Mouse (Mus musculus) right cerebral cortex, adult 2 months (tissue): ENCODE measurements around the gene Ptprg.

Experiments
- DNase-seq, 2 experiments: peaks; one replicate each; pipeline ENCODE4 v3.0.0; 2021 to 2022; ENCODE audit warnings: low spot score in 2 of 2

Ptprg gene

DNA sequence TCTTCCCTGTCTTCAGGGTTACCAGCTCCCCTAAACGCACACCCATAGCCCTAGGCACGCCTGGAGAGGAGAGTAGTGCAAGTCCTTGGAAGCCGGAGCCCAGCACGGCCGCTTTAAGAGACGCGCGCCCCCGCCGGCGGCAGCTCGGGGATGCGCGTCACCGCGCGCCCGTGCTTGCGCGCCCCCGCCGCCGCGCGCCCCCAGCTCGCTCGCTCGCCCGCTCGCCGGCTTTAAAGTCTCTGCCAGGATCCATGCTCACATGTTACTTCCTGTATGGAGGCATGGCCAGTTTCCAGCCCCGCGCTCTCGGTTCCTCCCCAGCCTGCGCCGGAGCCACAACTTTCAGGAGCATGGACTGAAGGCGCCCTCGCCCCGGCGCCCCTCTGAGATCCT, at the start of gene Ptprg:
TSS of gene Ptprg (plus strand) at position 260 of the 393 bp plus-strand sequence.
- DNase-seq, result peak; percentile 83 to 90

DNA sequence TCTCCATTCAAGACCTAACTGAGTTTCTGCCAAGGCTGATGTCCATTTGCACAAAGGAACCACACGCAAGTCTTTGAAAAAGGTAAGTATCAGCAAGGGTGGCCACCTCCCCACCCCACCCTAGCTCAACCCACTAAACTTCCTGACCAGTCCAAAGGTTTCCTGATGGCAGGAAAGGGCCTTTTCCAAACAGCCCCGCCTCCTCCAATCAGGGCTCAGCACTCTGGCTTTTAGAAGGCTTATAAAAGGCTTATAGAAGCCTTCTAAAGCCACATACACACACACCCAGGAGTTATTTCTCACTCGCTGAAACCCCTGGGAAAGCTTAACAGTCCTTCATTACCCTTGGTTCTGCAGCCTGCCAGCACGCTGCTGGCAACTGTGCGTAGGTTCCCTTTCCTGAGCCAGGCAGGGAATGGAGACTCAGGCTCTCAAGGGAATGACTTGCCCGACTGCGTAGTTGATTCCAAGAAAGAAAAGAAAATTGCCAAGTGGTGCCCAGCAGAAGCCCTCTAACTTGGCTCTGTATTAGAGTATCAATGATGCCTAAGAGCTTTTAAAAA, 49.4 kb upstream of the Ptprg start:
- DNase-seq, result no peak

DNA sequence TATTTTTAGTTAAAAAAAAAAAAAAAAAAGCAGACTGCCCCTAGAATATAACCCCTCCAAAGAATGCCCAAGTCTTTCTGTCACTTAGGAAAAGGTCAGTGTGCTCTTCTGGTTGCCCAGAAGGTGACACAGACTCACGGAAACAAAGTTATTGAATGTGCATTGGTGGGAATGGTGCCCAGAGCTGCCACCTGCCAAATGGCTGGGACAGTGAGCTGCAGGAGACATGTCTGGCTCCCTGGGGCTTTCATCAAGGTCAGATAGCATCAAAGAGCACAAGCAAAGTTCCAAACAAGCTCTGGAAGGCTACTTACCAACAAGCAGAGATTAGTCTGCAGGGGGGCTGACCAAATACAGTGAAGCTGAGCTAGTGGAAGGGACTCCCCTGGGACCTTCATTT, 43.2 kb upstream of the Ptprg start:
- no peak for DNase-seq

DNA sequence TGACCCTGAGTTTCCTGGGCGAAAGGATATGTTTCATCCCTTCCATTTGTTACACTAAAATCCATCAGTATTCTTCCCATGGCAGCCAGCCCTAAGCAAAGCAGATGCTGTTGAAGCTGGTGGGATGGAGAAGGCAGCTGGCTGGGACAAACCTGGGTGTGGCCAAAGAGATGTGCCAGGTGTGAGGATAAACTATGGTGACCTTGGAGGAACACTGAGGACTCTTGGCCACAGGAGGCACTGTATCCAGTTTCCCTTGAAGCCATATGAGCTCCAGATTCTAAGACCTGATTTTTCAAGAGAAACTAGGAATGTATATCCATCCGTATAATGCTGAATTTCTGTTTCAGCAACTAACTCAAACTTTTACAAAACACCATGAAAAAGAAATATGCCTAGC, 34.2 kb upstream of the Ptprg start:
- DNase-seq, result no peak

DNA sequence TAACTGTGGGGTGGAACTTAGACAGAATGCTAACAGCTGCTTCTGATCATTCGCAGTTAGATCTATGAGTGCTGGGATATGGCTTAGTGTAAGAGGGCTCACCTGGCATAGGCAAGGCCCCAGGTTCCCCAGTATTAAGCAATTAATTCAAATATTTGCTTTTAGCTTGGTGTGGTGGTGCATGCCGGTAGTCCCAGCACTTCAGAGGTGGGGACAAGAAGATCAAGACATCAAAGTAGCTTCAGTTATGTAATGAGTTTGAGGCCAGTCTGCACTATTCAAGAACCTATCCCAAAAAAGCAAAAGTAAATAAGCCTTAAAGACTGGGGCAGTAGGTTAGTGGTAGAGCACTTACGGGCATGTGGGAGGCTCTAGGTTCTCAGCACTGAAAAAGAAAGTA, 30.3 kb upstream of the Ptprg start:
- DNase-seq, result no peak

DNA sequence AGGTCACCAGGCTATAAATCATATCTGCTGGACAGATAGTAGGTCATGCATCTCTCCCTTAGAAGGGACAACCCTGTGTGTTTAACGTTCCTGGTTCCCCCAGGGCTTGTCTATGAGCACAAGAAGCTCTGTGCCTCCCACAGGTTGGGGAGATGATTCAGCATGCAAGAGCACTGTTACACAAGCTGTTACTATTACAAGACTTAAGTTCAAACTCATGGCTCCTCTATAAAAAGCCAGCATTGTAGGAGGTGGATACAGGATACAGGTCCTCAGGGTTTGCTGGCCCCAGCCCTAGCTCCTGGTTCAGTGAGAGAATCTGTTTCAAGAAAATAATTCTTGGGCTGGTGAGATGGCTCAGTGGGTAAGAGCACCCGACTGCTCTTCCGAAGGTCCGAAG, 23.7 kb upstream of the Ptprg start:
- DNase-seq, result peak in 1 of 2 experiments; percentile 15

DNA sequence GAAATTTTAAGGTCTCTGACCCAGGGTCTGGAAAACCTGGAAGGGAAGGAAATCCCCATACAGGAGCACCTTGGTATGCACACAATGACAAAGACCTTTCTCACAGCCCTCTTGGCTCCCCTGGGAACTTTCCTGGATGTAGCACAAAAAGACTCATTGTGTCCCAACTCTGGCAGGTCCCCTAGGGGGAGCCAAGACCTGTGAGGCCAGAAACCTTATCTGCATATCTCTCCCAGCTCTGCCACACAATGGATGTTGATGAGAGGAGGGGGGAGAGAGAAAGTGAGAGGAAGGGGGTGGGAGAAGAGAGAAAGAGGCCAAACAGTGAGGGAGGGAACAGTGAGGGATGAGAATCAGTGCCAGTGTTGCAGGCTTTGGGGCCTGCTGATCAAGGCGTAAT, 18.9 kb upstream of the Ptprg start:
- no peak for DNase-seq

DNA sequence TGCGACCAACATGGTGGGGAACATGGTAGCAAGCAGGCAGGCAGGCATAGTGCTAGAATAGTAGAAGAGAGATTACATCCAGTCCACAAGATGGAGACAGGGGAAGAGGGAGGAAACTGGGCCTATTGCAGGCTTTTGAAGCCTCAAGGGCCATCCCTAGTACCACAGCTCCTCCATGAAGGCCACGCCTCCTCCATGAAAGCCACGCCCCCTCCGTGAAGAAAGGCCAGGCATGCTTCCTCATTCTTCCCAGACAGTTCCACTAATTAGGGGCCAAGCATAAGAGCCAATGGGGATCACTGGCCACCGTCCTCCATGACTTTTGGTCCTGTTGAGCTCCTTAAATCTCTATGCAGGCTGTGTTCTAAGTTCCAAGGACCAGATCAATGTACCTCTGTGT, 17.2 kb upstream of the Ptprg start:
- DNase-seq, result no peak

DNA sequence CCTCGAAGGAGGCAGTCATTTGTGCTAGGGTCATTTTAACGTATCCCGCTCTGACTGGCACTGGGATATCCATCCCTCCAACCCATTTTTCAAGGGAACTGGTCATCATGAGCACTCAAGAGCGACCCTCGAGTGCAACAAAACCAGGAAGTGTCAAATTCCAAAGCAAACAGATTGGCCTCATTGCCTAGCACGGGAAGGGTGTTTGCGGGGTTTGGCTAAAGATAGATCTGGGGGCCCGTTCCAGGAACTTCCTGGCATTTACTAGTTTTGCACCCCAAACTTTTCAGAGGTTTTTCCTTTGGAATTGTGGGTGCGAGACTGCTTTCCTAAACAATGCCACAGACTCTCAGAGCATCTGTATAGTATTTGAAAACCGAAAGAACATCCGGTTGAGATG, 1.4 kb upstream of the Ptprg start:
- no peak for DNase-seq

DNA sequence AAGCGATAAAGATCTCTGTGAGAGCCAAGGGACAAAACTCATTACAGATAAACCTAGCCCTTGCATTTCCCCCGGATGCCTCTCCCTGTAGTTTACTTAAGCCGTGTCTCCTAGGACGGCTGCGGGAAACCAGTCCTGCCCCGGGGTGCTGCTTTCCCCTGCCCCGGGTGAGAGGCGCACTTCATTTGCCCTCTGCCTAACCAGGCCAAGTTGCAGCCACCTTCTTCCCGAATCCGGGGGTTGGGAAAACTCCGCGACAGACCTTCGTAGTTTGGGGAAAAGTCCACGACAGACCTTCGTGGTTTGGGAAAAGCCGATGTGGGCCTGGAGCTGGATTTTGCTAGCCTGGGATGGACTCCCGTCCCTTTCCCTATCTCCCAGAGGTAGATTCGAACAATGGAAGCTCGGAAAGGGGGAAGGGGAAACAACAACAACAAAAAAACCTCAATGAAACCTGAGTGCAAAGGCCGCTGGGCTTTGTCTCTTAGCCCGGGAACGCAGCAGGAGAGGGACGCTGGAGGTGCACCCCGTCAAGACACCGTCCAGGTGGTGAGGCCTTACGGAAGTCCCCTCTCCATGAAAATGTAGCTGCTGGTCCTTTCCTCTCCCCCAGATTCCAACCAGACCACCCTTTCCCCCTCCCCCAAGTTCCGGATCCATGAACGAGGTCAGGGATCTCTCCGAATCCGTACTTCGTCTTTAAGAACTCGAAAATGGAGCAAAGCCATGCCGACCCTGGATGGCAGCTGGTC, 635 bp upstream of the Ptprg start:
- DNase-seq, result peak; percentile 39 to 44

DNA sequence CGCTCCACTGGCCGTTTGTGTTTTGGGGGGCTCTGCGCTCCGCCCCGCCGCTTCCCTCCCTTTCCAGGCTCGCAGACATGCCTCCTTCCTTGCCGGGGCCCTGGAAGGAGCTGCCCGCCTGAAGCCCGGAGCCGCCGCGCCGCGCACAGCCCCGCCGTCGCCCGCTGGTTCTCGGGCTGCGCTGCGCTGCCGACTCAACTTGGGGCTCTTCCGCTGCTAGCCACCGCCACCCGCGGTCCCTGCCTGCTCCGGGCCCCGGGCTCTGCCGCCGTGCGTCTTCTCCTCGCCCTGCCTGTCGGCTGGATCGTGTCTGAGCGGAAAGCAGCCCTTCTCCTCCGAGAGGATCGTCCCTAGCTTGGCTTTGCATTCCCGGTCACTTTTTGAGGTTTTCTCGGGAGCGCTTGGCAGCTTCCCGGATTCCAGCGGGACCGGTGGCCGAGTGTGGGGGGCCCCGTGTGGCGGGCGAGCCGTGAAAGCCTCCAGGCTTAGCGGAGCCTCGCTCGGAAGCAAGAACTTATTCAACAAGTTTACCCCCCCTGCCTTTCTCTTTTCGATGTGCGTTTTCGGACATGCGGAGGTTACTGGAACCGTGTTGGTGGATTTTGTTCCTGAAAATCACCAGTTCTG, 460 bp downstream of the Ptprg start:
- peak; percentile 31 to 50 for DNase-seq

DNA sequence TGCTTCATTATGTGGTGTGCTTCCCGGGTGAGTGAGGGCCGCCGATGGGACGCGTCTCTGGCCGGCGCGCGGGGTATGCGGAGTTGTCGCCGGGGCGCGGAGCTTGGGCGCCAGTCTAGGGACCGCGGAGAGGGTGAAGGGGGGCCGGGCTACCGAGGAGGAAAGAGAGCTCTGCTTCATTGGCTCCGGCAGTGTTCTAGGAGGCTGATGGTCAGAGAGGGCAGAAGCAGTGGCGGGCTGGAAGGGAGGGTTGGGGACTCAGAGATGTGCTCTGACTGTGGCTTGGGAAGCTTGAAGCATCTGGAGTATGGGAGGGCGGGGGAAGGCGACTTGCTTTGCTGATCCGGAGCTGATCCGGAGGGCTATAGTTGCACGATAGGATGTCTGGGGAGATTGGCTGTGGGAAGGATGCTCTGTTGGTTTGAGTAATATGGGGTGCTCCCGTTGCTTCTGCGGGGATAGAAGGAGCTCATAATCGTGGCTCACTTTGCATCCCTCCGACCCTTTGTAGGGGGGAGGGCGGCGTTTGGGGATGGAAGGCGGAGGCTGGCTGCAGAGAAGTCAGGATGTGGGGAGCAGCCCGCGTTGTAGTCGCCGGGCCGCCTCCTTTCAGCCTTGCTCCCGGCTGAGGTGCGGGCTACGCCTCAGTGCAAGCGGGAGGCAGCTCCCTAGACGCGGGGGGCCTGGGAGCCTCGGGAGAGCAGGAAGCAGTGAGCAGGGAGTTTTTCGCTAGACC, 1.1 kb downstream of the Ptprg start:
- peak; percentile 60 to 63 for DNase-seq

DNA sequence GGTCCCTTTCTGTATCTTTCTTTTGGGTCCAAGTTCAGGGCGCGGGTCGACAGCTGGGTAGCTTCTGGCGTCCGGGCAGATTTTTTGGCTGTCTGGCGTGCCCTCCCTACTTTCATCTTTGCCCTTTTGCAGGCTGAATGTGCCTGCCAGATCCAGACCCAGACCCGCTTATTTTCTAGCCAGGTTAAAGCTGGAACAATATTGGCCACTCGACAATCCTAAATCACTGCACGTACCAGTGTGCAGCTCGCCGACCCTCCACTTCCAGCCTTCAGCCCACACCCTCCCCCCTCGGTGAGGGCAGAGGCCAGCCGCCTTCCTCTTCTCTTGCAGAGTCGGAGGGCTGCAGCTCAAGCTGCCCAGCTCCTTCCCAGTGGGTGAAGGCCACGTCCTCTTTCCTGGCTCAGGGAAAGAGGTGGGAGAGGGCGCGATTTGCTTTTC, 1.7 kb downstream of the Ptprg start:
- DNase-seq, result peak in 1 of 2 experiments; percentile 32

DNA sequence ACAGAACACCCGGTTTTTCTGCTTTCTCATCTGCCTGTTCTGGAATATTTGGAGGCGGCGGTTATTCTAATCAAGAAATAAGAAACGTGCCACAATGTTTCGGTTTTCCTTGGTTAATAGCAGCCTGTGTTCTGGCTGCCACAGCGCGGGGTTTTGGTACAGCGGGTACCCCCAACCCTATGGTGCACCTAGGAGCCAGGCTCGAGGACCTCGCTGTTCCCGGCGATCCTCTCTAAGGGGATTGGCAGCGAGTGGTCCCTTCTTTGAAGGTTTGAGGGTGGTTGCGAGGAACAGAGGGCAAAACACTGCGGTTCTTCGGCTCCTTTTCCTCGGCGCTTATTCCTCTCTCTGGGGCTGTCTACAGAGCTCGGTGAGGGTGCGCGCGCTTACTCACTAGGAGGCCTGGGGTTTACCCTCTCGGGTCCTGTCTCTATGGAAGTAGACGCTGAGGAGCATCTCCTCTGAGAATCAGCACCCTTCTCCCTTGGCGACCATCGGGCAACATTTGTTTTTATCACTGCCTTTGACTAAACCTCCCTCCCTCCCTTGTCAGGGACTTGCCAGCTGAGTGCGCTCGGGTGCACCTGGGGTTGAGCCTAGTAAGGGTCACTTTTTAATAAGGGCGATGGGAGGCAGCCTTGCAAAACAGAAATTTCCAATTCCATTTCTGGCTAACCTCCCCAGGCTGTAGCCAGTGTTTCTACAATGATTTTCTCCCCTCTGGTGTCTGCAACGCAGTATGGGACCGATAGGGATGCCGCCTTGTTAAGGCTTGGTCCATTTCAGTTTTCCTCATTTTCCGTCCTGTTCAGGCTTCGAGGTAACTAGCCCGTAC, 2.4 kb downstream of the Ptprg start:
- peak; percentile 43 to 66 for DNase-seq

DNA sequence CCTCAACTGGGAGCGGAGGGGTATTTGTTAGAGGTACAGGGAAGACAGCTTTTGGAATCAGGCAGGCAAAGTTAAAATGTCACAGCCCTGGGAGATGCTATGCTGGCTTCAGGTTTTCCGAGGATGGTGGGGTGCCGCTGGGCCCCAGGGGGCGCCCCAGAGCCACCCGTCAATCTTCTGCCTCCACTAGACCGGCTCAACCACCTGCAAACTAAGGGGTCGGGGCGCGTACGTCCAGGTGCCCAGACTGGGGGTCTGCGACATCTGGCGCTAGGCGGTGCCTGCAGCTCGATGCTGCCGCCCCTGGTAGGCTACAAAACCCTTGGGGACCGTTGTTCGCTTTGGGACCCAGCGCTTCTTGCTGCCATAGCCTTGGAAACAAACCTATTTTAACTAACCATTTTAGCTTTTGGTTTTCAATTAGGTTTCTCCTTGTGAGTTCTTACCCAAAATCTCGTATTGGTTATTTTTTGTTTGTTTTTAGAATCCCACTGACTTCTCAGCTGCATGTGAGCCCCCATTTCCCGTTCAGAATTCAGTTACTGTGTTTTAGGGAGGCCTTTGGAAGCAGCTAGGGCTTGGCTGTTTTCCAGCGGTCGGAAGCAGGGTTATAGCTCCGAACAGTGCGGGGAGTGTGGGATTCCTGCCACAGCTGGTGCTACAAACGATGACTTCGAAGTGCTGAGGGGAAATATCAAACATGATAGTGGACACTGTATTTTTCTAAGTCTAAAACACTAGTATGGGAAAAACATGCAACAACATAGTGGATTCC, 3.2 kb downstream of the Ptprg start:
- peak; percentile 76 to 86 for DNase-seq

DNA sequence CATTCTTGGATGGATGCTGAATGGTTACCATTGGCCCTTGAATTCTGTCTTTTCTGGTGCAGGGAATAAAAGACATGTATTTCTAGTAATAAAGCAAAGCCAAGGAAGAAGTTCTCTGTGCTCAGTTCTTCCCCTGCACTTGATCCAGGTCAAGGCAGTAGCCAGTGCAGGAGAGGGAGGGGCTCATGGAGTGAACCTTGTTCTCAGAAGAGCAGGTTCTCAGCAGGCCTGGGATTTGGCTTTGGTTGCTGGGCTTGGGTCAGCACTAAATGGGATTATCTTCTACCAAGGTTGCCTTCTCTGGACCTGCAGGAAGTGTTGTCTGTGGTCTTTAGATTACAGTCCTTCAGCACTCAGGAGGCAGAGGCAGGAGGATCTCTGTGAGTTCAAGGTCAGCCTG, 5.2 kb downstream of the Ptprg start:
- no peak for DNase-seq

DNA sequence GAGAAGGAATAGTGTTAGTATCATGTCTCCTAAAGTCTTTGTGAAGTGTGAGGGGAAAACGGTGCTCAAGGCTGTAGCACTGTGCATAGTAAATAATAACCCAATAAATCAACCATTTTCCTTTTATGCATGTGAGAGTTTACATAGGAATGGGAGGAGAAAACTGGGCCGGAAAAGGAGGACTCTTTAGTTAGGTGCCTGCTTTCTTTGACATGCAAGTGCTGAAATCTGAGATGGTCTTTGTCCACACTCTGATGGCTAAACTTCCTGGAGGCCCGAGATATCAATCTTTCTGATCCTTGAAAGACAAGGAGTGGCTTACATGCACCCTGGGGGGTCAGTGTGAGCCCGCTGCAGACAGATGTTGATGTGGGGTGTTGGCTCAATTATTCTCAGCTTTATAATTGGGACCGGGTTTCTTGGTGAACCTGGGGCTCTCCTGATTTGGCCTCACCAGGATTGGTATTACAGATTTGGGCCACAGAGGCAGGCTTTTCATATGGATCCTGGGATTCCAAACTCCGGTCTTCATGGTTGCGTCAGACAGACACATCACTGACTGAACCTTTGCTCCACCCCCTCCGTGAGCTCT, 7.4 kb downstream of the Ptprg start:
- no peak for DNase-seq

DNA sequence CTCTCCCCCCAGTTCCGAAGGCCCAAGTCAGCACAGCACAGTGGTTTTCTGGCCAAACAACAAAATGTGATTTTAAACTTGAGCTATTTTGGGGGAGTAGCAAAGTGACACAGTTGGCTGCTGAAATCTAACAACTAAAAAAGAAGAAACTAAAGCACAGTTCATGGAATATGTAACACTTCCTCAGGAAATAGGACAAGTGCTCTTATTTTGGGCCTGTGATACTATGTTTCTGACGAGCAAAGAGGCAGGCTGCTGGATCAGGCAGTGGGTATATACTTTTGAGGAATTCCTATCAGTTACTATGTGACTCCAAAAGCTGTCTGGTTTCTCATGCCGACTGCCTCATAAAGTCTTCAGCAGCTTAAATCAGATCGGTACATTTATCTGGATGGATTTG, 8.1 kb downstream of the Ptprg start:
- DNase-seq, result no peak

DNA sequence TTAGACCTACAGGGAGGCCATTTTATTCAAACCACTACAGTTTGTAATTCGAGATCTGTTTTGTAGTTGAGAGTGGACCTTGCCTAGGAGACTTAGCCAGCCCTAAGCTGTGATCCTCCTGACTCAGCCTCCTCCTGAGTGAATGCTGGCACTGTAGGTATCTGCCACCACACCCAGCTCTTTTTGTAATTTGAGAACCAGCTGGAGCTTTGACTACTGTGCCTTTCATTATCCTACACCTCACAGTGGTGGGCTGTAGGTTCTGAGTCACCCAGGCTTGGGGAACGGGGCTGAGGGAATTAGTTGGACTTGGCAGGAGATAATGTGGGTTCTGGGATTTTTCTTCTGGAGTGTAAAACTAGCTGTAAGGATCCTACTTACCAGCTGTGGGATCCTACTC, 9.5 kb downstream of the Ptprg start:
- DNase-seq, result peak; percentile 44

DNA sequence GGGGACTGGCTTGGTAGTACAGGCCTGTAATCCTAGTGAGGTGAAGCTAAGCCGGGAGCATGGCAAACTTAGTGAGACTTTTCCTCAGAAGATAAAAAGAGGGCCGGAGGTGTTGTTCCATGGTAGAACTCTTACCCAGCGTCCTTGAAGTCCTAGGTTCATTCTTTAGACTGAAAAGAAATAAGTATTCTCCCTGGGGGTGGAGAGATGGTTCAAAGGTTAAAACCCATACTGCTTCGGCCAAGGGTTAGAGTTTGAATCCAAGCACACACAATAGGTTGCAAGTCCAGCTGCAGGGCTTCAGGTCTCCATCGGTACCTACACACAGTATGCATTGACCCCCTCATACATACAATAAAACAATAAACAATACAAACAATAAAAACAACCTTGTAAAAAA, 10.3 kb downstream of the Ptprg start:
- DNase-seq, result no peak
